Mouse (Mus musculus) forebrain, embryonic 14.5 days (tissue): Measurements from ENCODE around the gene Ripk1. TPM values are rescaled to one million over a fixed set of nuclear protein-coding genes. Genes with fewer than 3 reads are reported as not detected.

Experiments
- ATAC-seq: fragments of 200-750 bp; cut with Nextera tagmentation; 2 replicates; pipeline ENCODE4 v1.8.0; 2017; ENCODE audit warnings: mild to moderate bottlenecking, moderate library complexity
- DNase-seq: peaks from one replicate; pipeline ENCODE4 v3.0.0-alpha.2; 2015; ENCODE audit warnings: low spot score
- H3K27ac ChIP-seq: fragments of 300-500 bp; sonication (generic); 2 replicates; pipeline ENCODE4 v1.5.1; 2014; ENCODE audit warnings: low read depth, mild to moderate bottlenecking, control low read depth, low read length, moderate library complexity
- H3K27me3 ChIP-seq: fragments of 300-500 bp; sonication (generic); replicated peaks from 2 replicates; pipeline ENCODE4 v1.6.1; 2014; ENCODE audit warnings: low read length, control low read depth, mixed read lengths; ENCODE audit not compliant: control insufficient read depth, insufficient read depth
- H3K36me3 ChIP-seq: fragments of 300-500 bp; sonication (generic); 2 replicates; pipeline ENCODE4 v1.6.1; 2014; ENCODE audit warnings: low read length, control low read depth; ENCODE audit not compliant: control insufficient read depth, insufficient read depth
- H3K4me1 ChIP-seq: fragments of 300-500 bp; sonication (generic); 2 replicates; pipeline ENCODE4 v1.6.1; 2014; ENCODE audit warnings: antibody characterized with exemption, low read length, control low read depth; ENCODE audit not compliant: control insufficient read depth, insufficient read depth
- H3K4me2 ChIP-seq: fragments of 300-500 bp; sonication (generic); 2 replicates; pipeline ENCODE4 v1.6.1; 2014; ENCODE audit warnings: mild to moderate bottlenecking, control low read depth, low read length
- H3K4me3 ChIP-seq: fragments of 300-500 bp; sonication (generic); 2 replicates; pipeline ENCODE4 v1.5.1; 2014; ENCODE audit warnings: low read depth, low read length, control low read depth
- H3K9ac ChIP-seq: fragments of 300-500 bp; sonication (generic); 2 replicates; pipeline ENCODE4 v1.6.1; 2014; ENCODE audit warnings: mild to moderate bottlenecking, low read length, control low read depth, moderate library complexity
- H3K9me3 ChIP-seq: fragments of 300-500 bp; sonication (generic); replicated peaks from 2 replicates; pipeline ENCODE4 v1.6.1; 2016; ENCODE audit warnings: low read length, control low read depth, mixed read lengths; ENCODE audit not compliant: control insufficient read depth
- WGBS: fragments of 180-500 bp; shearing (Covaris S2); extraction: QIAGEN DNeasy Blood & Tissue Kit; methylation state at CpG from one replicate; pipeline ENCODE4 v1.1.7; 2014; 5-methylcytosine and 5-hydroxymethylcytosine counted together
- polyA plus RNA-seq: library from polyadenylated mRNA; unstranded; fragments of >200 nt; fragmentation: Nextera tagmentation; extraction: Ambion mirVana; gene quantifications from 2 replicates; pipeline ENCODE4 v1.2.1, GENCODE M21; 2014

Ripk1 gene
- polyA plus RNA-seq, 1 experiment from 2014 or later = 5.7 TPM

DNA sequence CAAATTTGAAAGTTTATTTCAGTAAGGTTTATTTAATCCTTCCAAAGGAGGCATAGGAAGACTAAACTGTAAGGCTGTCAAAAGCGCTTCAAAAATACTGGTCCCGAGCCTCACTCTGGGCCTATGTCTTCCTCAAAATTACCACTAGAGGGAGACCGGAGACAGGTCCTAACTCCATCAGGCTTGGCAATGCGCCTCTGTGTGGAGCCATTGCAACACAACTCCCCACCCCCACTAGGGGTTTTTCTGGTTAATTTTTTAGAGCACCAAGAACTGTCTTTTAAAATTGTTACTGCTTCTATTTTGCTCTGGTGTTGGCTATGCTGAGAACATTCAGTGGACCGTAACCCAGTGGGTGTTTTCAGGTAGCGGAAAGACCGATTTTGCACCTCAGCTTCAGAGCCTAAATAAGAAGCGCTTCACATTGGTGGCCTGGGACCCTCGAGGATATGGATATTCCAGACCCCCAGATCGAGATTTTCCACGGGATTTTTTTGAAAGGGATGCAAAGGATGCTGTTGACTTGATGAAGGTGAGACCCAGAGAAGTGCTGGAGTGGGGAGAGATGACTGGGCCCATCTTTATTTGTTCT, 44.4 kb downstream of the Ripk1 start:
- no peak overlapping the region for H3K9ac ChIP-seq
- no peak overlapping the region for H3K4me2 ChIP-seq
- H3K4me3 ChIP-seq = no peak overlapping the region
- no peaks in the 10 kb centered on the region for H3K27me3 ChIP-seq
- H3K27ac ChIP-seq = no peak overlapping the region
- ATAC-seq = peak; percentile 96
- peak; percentile 96 for DNase-seq
- H3K36me3 ChIP-seq = peaks cover 12% of the 10 kb centered on the region; the same call in 1 of the 2 replicates
- no peaks in the 10 kb centered on the region for H3K4me1 ChIP-seq
- 40% methylated on average over 11 of the region's 11 CpGs for WGBS
- no peaks in the 10 kb centered on the region for H3K9me3 ChIP-seq

DNA sequence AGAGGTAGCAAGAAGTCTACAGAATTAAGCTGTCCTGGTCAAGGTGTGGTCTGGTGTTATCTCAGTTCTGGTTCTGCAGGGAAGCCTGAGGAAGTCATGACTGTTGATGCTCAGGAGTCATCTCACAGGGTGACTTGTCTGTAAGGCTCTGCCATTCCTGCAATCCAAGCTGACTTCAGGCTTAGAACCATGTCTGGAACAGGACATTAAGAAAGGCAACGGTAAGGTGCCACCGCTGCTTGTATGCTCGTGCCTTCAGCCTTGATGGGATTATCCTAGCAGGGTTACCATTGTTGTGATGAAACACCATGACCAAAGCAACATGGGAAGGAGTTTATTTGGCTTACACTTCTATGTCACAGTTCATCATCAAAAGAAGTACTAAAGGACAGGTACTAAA, 45.4 kb downstream of the Ripk1 start:
- Histone ChIP-seq H3K9ac (no peak overlapping the region), H3K4me3 (no peak overlapping the region), H3K27ac (no peak overlapping the region), H3K27me3 (no peaks in the 10 kb centered on the region), H3K4me1 (no peaks in the 10 kb centered on the region), H3K4me2 (no peak overlapping the region), H3K36me3 (peaks cover 12% of the 10 kb centered on the region; the same call in 1 of the 2 replicates), H3K9me3 (no peaks in the 10 kb centered on the region)
- DNase-seq (no peak), ATAC-seq (no peak)
- 78% methylated on average over 3 of the region's 3 CpGs for WGBS

DNA sequence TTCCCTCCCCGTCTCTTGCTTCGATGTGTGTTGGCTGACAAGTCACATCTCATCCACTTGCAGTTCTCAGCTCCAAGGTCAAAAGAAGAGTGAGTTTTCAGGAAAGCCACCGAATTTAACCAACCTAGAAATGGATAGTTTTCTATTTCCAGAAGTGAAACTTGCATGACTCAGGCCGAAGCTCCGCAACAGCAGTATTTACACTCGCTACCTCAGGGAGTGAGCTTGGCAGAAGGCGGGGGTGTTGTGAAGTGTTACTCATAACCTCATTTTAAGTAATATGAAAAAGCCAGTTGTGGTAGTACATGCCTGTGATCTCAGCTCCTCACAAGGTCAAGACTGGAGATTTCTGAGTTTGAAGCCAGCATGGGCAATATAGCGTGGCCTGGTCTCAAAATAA, 48.3 kb downstream of the Ripk1 start:
- no peak overlapping the region for H3K27ac ChIP-seq
- no peaks in the 10 kb centered on the region for H3K4me1 ChIP-seq
- ATAC-seq (no peak), DNase-seq (no peak)
- no peak overlapping the region for H3K4me2 ChIP-seq
- no peaks in the 10 kb centered on the region for H3K27me3 ChIP-seq
- H3K4me3 ChIP-seq = no peak overlapping the region
- H3K9ac ChIP-seq = no peak overlapping the region
- WGBS = 97% methylated on average over 8 of the region's 8 CpGs
- no peaks in the 10 kb centered on the region for H3K9me3 ChIP-seq
- H3K36me3 ChIP-seq = peaks cover 16% of the 10 kb centered on the region; the same call in 1 of the 2 replicates

DNA sequence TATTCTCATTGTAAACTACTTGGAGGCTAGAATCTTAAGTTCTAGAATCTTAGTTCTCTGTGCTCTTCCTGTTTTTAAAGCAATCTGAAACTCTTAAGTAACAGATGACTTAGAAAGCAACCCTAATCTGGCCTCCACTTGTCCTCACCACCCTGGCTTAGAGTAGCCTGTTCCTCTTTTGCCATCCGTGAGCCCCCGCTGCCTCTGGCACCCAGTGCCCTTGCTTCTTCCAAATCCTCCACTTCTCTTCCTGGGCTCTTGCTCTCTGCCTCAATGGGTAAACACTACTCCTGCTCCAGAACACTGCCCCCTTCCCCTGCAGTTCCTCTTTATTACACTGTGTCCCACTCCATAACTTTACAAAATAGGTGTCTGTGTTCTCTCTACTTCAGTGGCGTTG, 49.5 kb downstream of the Ripk1 start:
- WGBS = 94% methylated on average over 3 of the region's 3 CpGs
- Histone ChIP-seq H3K9me3 (no peaks in the 10 kb centered on the region), H3K27me3 (no peaks in the 10 kb centered on the region), H3K4me2 (no peak overlapping the region), H3K27ac (no peak overlapping the region), H3K4me1 (no peaks in the 10 kb centered on the region), H3K9ac (no peak overlapping the region), H3K4me3 (no peak overlapping the region), H3K36me3 (peaks cover 20% of the 10 kb centered on the region)
- DNase-seq = no peak
- no peak for ATAC-seq

GRCm38 (mm10) chr13:34053673-34054282, 51.6 kb downstream of the Ripk1 start:
- H3K36me3 ChIP-seq = peaks cover 12% of the 10 kb centered on the region
- DNase-seq = no peak
- H3K9me3 ChIP-seq = no peaks in the 10 kb centered on the region
- WGBS = 81% methylated on average over 13 of the region's 13 CpGs
- no peaks in the 10 kb centered on the region for H3K4me1 ChIP-seq
- no peak for ATAC-seq
- H3K4me3 ChIP-seq = no peak overlapping the region
- no peak overlapping the region for H3K9ac ChIP-seq
- H3K27ac ChIP-seq = no peak overlapping the region
- H3K4me2 ChIP-seq = no peak overlapping the region
- H3K27me3 ChIP-seq = no peaks in the 10 kb centered on the region

GRCm38 (mm10) chr13:34054391-34054790, 52.2 kb downstream of the Ripk1 start:
- no peaks in the 10 kb centered on the region for H3K9me3 ChIP-seq
- H3K27me3 ChIP-seq = no peaks in the 10 kb centered on the region
- peaks cover 12% of the 10 kb centered on the region for H3K36me3 ChIP-seq
- no peak overlapping the region for H3K27ac ChIP-seq
- no peak overlapping the region for H3K4me2 ChIP-seq
- WGBS = 66% methylated on average over 4 of the region's 4 CpGs
- H3K9ac ChIP-seq = no peak overlapping the region
- ATAC-seq (no peak), DNase-seq (no peak)
- no peaks in the 10 kb centered on the region for H3K4me1 ChIP-seq
- H3K4me3 ChIP-seq = no peak overlapping the region

- ATAC-seq = no peak
- H3K9ac ChIP-seq = no peak overlapping the region
- WGBS = 93% methylated on average over 3 of the region's 3 CpGs
Measured at GRCm38 (mm10) chr13:34054983-34055382, 52.8 kb downstream of the Ripk1 start.

DNA sequence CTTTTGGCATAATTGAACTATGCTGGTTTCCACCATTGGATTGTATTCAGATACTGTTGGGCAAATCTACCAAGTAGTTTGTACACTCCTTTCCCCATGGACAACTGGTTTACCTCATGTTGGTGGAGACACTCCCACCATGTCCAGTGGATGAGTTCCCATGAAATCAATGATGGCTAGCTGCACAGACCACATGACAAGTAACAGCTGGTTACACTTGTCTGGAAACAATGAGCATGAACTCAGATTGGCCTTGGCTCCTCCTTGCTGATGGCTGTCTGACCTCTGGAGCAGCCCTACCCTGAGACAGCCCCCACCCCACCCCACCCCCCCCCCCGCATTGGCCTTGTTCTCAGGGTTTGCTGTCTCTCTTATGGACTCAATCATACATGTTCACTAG, 55.1 kb downstream of the Ripk1 start:
- H3K4me3 ChIP-seq = no peak overlapping the region
- H3K4me2 ChIP-seq = no peak overlapping the region
- no peaks in the 10 kb centered on the region for H3K27me3 ChIP-seq
- no peaks in the 10 kb centered on the region for H3K9me3 ChIP-seq
- H3K9ac ChIP-seq = no peak overlapping the region
- H3K4me1 ChIP-seq = no peaks in the 10 kb centered on the region
- no peak overlapping the region for H3K27ac ChIP-seq
- ATAC-seq (no peak), DNase-seq (no peak)
- peaks cover 10% of the 10 kb centered on the region for H3K36me3 ChIP-seq
- 91% methylated on average over 1 of the region's 1 CpGs for WGBS

More at GRCm38 (mm10) chr13:34054983-34055382, 52.8 kb downstream of the Ripk1 start:
- Histone ChIP-seq H3K4me3 (no peak overlapping the region), H3K9me3 (no peaks in the 10 kb centered on the region), H3K36me3 (peaks cover 12% of the 10 kb centered on the region), H3K27ac (no peak overlapping the region), H3K4me1 (no peaks in the 10 kb centered on the region), H3K27me3 (no peaks in the 10 kb centered on the region), H3K4me2 (no peak overlapping the region)
- DNase-seq = no peak

DNA sequence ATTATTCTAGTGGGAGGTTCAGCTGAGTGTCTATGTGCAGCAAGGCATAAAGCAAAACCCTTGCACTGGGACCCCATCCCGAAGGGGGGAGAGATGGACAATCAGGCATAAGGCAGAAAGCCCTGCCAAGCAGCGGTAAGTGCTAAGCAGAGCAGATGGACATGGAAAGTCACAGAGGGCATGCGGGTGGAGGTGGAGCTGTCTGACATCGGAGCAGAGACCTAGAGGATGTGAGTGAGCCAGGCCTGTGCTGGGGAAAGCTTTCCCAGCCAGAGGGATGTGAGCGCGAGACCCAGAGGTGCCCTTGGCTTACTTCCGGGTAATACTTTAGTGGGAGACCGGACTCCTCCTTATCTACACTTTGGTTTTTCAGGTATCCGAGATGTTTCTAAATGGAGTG, 57.9 kb downstream of the Ripk1 start:
- Histone ChIP-seq H3K4me2 (no peak overlapping the region), H3K27me3 (no peaks in the 10 kb centered on the region), H3K36me3 (peaks cover 4% of the 10 kb centered on the region), H3K27ac (no peak overlapping the region), H3K9ac (no peak overlapping the region), H3K4me1 (no peaks in the 10 kb centered on the region), H3K9me3 (no peaks in the 10 kb centered on the region), H3K4me3 (no peak overlapping the region)
- DNase-seq = no peak
- no peak for ATAC-seq
- WGBS = 89% methylated on average over 9 of the region's 9 CpGs
